Mouse (Mus musculus) urinary bladder, adult 18-20 months (tissue): ENCODE data around the gene Ston1.

Source experiments
- DNase-seq, 2 experiments: peaks; one replicate each; pipeline ENCODE4 v3.0.0; 2022; ENCODE audit warnings: low spot score in 2 of 2, mixed read lengths in 2 of 2

Ston1 gene

DNA sequence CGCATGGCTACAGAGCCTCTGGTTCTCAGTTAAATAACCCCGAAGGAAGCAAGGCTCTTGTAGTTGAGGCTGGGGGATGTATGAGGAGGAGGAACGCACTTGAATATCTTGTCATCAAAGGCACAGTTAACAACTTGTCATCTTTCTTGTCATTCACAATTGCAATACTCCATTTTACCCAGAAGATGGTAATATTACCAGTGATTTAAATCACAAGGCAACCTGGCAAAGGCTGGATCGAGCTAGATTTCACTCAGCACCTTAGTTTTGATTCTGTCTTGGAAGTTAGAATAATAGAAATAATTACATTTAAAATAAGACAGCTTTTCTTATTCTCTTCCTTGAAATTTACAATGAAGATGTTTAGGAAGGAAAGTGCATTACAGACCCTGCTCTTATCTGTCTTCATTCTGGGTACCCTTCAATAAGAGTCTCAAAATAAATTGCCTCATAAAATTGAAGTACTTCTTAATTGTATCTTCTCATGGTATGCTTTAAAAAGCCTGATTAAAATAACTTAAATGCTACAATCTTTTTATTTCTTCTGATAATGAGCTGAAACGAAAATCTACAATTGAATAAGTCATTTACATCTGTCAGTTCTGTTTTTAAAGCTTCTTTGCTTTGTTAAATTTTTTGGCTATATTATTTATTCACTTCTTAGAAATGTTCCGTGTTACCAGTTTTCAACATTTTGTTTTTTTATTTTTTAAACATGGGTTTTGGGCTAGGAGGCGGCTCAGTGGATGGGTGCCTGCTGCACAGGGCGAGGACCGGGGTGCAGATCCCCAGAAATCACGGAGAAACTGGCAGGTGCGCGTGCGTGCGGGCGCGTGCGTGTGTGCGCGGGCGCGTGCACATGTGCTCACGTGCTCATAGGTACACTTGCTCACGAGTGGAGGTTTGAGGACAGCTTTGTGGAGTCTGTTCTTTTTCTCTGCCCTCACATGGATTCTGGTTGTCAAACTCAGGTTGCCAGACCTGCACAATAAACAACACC lies 78.1 kb downstream of the Ston1 start:
- no peak for DNase-seq

DNA sequence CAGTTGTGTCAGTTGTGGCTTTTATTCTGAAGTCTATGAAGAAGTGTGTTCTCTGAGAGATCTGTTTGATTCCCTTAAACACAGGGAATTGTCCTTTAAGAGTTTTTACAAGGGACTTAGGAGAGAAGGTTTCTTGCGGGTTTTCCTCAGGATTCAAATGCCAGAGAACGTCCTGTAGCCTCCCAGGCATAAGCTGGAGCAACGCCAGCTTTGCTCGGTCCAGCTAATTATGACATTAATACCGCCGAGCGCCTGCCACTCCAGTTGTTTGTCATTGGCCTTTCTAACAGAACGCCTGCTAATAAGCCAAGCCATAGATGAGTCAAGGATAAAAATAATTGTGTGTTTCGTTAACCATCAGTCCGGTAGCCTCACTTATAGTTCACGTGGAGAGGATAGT lies 90.7 kb downstream of the Ston1 start:
- DNase-seq = no peak

DNA sequence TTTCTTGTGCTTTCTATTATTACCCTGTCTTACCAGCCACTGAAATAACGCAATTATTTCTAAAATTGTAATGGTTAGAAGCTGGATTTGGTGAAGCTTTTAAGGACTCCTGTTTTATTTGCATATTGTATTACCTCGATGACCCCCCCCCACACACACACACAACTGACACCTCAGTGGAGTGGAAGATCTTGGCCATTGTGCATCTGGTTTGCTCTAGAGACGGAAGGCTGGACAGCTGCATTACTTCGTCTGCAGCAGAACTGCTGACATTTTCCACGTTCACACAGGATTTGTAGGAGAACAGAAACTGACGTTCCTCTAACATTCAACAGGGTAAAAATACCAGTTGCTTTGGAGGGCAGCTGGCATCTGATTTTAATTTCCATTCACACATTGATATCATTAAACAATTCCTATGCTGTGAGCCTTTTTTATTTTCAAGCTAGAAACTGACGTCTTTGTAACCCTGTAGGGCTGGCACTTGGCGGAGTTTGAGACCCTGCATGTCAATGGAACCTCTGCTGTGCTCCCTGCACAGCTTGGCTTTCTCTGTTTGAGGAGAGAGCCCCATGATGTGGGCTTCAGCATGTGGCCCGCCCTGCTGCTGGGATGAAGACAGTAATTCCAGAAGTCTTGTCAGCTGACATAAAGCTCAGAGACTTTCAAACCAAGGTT lies 99.3 kb downstream of the Ston1 start:
- DNase-seq = no peak

DNA sequence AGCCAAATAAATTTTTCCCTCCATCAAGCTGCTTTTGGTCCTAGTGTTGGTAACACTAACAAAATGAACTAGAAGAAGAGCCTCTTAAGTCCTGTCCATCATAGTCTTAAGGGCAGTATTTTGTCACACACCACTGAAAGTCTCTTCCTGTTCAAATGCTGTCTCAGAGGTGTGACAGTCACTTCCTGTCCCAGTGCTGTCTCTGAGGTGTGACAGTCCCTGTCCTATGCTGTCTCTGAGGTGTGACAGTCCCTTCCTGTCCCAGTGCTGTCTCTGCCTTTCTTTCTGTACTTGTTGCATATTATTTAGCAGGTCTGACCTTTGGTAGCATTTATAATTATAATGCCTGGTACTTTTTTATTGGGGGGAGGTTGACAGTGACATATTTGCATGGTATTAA lies 103.4 kb downstream of the Ston1 start:
- no peak for DNase-seq

DNA sequence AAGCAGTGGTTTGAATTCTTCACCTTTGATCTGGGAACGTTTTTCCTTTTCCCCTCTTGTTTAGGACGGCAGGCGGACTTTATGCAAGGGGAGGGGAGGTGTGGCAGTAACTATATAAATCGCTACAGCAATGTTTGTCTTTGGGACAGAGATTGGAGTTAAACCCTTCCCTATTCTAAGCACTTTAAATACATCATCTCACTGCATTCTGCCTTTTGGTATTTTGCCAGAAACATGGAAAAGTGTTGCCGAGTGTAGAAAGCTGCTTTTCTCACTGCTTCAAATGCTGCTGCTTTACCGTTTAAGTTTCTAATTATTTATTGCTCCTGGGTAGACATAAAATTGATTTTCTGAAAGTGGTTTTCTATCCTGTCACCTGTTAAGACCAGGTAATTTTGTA lies 104.9 kb downstream of the Ston1 start:
- no peak for DNase-seq

DNA sequence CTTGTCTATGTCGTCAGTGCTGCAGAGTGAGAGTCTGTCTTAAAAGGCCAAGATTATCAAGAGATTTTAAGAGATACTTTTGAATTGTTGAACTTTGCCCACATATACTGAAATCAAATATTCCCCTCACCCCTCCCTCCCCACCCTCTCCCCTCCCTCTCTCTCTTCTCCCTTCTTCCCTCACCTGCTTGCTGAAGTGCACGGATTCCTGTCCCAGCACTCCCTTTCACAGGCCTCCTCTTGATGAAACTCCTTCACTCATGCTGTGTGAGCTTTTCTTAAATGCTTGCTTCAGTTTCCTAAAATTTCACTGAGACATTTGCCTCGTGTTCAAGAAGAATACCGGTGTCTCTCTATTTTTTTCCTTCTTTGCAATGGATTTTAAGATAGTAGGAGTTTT lies 105.6 kb downstream of the Ston1 start:
- DNase-seq = no peak

DNA sequence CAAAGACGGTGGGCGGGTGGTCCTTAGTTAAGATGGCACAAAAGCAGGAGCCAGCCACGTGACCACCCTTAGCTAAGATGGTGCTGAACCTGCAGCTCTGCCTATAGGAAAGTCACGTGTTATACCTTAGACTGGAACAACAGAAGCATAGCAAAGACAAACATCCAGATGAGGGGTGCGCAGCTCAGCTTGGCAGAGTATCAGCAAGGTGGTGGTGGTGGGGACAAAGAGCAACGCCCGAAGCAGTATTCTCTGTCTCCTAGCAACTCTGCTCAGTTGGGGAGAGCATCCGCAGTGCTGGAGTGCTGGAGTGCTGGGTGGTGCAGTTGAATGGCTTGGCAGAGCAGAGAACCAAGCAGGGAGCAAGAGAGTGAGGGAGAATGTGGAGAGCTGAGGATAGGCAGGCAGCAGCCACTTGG lies 108.8 kb downstream of the Ston1 start:
- DNase-seq = no peak
